Mouse (Mus musculus): ENCODE results near the gene Zfp219. TPM values are rescaled to one million over a fixed set of nuclear protein-coding genes. Genes with fewer than 3 reads are reported as not detected.

Zfp219 gene
- total RNA-seq, 2 experiments from 2014 or later, result 30.2 to 32.4 TPM

DNA sequence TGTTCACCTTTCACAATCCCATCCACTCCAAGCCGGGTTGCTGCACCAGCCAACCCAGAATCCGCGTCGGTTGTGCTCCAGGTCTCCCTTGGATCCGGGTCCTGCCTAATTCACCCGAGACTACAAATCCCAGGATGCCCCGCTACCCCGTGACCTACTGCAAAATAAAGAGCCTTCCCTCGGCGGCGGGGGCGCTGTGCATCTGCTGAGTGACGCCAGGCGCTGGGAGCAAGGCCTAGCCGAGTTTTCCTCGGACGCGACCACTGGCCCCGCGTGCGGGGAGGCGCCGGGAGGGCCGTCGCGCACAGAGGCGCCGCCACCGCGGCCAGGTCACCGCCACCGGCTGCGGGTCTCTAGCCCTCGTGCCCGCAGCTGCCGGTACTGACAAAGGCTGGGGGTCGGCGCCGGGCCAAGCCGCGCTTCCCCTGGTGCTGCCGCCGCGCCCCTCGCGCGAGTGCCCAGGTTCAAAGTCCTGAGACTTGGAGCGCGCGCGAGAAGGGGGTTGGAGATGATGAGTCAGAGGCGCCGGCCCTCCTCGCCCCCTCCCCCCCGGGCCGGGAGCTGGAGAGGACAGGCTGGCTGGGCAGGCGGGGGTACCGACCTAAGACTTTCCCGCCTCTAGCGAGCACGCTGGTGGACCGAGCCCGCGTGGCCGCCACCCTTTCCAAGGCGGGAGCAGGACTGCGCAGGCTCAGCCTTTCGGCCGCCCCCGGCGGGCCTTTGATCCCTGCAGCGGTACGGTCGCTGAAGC is 768 bp downstream of the Zfp219 start:
- intact Hi-C loops (cut with DNase I), result loop anchor here (5.0 kb wide), 2 partner anchors 112 to 137 kb away; partner anchors contain the start of gene Mettl17
- peak; percentile 98 to 99 for DNase-seq (ENCODE audit: extremely low spot score in 1 of 2, low spot score in 2 of 2)

DNA sequence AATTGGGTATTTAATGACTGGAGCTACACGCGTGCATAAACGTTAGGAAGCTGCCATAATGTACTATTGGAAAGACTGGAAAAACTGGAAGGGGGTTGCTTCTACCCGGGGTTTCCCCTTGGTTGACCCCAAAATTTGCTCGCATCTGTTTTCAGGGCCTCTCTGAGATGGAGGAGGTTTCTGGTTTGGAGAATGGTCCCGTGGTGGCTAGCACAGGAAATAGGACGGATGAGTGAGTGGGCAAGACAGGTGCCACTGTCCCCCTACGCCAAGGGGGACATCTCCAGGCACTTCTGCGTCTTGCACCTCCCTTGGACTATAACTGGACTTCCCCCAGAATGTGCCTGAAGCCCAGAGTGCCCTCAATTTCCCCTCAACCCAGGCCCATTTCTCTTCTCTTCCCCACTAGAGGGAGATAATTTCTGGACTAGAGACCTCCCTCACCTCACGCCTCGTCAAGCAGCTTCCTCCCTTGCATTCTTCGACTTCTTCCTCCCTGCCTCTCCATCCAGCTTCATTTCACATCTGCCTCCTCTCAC is 1.4 kb downstream of the Zfp219 start:
- intact Hi-C loops (cut with DNase I), result no loop called here
- no peak for DNase-seq (ENCODE audit: extremely low spot score in 1 of 2, low spot score in 2 of 2)

- intact Hi-C loops (cut with DNase I), result no loop called here
Observed at GRCm38 (mm10) chr14:52018248-52019050, 2.1 kb downstream of the Zfp219 start.

DNA sequence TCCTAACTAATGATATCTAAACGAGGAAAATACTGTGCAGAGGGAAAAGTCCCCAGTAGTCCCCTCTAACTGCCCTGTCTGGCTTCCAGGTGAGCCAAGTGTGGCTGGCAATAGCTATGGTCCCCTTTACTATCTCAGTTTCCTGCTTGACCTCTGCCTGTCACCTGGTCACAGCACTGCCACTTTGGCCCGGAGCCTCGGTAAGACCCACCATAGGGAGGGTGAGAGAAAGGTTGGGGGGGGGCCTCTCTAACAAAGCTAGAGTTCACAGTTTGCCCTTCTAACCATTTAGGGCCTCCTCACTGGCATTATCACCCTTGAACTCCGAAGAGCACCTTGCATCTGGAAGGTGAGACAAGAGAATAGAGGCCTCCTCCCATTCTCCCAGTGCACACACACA is 2.9 kb downstream of the Zfp219 start:
- intact Hi-C loops (cut with DNase I), result no loop called here
- DNase-seq (ENCODE audit: extremely low spot score in 1 of 2, low spot score in 2 of 2), result no peak

More at GRCm38 (mm10) chr14:52018248-52019050, 2.1 kb downstream of the Zfp219 start:
- DNase-seq (ENCODE audit: extremely low spot score in 1 of 2, low spot score in 2 of 2), result peak in 1 of 2 experiments; percentile 33

GRCm38 (mm10) chr14:52016625-52017405 is 3.7 kb downstream of the Zfp219 start:
- DNase-seq (ENCODE audit: extremely low spot score in 1 of 2, low spot score in 2 of 2), result no peak
- intact Hi-C loops (cut with DNase I), result no loop called here

- DNase-seq (ENCODE audit: extremely low spot score in 1 of 2, low spot score in 2 of 2), result no peak
- intact Hi-C loops (cut with DNase I), result no loop called here
Observed at GRCm38 (mm10) chr14:52015445-52016100, 5.0 kb downstream of the Zfp219 start, which contains the start of gene Tmem253. Tmem253 (plus strand) TSS chr14:52015658.

DNA sequence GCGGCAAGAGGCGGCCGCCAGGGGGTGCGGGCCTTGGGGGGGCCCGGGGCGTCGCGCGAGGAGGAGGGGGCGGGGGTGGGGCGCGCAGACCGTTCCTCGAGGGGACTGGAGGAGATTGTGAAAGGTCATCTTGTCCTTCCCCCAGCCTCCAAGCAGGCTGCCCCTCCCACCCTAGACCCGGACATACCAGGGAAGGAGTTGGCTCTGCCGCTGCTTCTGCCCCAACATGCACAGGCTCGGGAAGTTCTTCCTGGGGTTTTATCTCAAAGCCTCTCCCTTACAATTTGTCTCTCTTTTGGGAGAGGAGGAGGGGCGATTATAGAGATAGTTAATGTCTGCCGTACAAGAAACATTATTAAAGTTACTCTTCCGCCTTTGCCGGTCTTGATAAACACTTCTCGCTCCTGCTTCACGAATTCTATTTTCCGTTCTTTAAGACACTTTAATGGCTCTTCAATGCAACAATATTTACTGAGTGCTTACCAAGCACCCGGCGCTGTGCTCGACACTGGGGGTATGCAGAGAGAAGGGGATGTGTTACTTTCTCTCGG is 5.7 kb downstream of the Zfp219 start:
- DNase-seq (ENCODE audit: extremely low spot score in 1 of 2, low spot score in 2 of 2), result peak in 1 of 2 experiments; percentile 74
- intact Hi-C loops (cut with DNase I), result no loop called here

DNA sequence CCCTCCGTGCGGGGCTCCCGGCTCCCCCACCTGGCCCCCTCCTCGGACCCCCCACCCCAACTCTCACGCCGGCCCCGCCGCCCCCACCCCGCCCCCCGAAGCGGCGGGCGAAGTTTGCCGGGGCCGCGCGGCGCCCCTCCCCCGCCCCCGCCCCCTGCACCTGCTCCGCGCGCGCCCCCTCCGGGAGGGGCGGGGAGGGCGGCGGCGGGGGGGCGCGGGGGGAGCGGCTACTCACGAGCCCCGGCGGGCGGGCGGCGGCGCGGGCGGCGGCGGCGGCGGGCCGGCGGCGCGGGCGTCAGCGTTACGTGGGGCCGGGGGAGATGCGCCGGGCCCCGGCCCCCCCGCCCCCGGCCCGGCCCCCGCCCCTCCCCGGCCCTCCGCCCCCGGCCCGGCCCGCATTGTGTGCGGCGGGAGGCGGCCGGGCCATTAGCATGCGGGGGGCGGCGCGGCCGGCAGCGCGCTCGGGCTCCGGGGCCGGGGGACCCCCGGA is 6.2 kb downstream of the Zfp219 start:
- intact Hi-C loops (cut with DNase I), result no loop called here

GRCm38 (mm10) chr14:52013771-52014219 is 6.7 kb downstream of the Zfp219 start:
- peak in 1 of 2 experiments; percentile 66 for DNase-seq (ENCODE audit: extremely low spot score in 1 of 2, low spot score in 2 of 2)
- intact Hi-C loops (cut with DNase I), result no loop called here

More for the DNA sequence above, 6.2 kb downstream of the Zfp219 start:
- DNase-seq (ENCODE audit: extremely low spot score in 1 of 2, low spot score in 2 of 2), result no peak

- DNase-seq (ENCODE audit: extremely low spot score in 1 of 2, low spot score in 2 of 2), result no peak
- intact Hi-C loops (cut with DNase I), result no loop called here
Observed at GRCm38 (mm10) chr14:52013021-52013610, 7.4 kb downstream of the Zfp219 start.

DNA sequence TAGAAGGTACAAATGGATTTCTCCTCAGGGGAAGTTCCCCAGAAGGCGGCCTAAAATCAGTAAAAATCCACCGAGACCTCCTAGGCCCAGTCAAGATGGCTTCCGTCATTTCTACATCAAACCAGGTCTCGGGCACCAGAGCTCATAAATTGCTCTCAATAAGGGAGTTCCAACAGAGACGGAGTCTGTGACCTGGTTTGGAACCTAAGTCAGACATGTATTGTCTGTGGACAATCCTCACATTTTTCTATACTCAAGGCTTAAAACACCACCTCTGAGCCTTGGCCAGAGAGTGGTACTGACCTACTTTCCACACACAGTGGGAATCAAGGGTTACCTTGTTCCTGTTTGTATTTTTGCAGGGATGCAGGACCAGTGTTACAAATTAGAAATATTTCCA is 8.0 kb downstream of the Zfp219 start:
- intact Hi-C loops (cut with DNase I), result no loop called here
- no peak for DNase-seq (ENCODE audit: extremely low spot score in 1 of 2, low spot score in 2 of 2)

DNA sequence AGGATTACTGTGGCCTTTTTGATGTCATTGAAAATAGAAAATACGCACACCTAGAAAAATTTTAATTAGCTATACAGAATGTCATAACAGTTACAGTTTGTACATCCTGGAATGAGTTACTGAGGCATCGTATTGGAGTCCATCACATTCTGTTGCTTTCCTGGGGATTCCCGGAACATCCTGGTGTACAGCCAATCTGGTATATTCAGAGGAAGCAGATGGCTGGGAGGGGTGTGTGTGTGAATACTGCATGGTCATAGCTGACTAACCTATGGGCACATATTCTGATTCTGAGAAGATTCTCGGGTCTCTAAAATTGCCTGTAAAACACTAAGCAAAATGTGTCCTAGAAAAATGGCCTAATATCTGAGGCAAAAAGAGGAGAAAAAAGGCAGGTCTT is 8.4 kb downstream of the Zfp219 start:
- DNase-seq (ENCODE audit: extremely low spot score in 1 of 2, low spot score in 2 of 2), result peak; percentile 39 to 69
- intact Hi-C loops (cut with DNase I), result no loop called here

DNA sequence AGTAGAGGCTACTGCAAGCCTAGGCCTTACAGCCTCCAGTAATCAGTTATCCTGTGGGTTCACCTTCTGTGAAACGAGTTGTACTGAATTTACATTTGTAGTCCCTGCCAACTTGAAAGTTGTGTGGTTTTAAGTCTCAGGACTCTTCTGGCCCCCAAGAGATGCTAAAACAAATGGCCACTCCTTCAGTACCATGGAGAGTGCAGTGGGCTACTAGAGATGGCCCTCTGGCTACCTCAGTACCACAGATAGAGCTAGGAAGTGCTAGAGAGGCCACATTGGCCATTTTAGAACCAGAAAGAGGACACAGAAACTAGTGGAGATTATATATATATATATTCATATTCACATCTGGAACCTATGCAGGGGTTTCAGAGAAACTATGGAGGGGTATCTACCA is 8.8 kb downstream of the Zfp219 start:
- intact Hi-C loops (cut with DNase I), result no loop called here
- DNase-seq (ENCODE audit: extremely low spot score in 1 of 2, low spot score in 2 of 2), result no peak

DNA sequence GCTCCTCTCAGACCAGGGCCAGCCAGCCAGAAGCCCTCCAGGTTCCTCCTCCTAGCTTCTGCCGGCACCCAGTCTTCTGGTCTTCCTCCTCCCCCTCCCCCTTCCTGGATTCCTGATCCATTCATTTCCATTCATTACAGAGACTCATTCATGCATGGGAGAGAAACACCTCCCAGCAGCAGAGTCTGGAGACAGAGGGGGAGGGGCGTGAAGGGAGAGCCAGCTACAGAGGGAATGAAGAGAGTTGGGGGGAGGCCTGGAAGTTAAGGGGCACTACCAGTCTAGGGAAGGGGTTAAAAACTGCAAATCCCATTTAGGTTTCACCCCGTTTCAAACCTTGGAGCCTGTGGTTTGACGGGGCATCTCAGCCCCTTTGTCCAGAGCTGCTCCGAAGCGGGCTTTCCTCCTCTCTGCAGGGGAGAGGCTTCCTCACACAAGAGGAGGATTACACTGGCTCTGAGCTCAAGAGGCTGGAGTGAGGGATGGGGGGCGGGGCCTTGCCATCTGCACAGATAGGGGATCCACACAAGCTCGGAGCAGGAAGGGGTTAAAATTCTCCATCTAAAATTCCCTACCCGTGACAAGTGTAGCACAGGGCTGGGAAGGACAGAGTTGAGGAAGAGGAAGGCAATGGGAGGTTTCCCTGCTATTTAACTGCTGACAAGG is 10.0 kb downstream of the Zfp219 start:
- intact Hi-C loops (cut with DNase I), result no loop called here
- peak; percentile 80 for DNase-seq (ENCODE audit: extremely low spot score in 1 of 2, low spot score in 2 of 2)

- DNase-seq (ENCODE audit: extremely low spot score in 1 of 2, low spot score in 2 of 2), result no peak
- intact Hi-C loops (cut with DNase I), result no loop called here
Observed at GRCm38 (mm10) chr14:52009841-52010240, 10.7 kb downstream of the Zfp219 start.

DNA sequence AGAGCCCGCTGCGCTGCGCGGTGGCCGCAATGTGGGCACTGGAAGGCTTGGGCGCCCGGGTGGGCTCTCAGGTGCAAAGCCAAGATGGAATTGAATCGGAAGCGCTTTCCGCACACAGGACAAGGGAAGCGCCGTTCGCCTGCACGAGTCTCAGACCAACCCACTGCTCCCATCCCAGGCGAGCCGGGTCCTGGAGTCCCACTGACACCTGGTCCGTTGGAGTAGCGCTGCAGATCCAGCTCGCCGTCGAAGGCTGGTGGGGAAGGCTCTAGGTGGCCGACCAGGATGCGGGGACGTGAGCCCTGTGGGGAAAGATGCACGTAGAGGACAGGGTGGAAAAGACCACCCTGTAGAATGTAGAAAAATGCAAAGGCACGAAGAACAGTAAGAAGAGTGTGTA is 11.2 kb downstream of the Zfp219 start:
- DNase-seq (ENCODE audit: extremely low spot score in 1 of 2, low spot score in 2 of 2), result no peak
- intact Hi-C loops (cut with DNase I), result no loop called here

All from left cerebral cortex, postnatal 10 days (tissue).